Mouse (Mus musculus) neural tube, embryonic 15.5 days (tissue): ENCODE measurements around the gene Speer4b. TPM values are rescaled to one million over a fixed set of nuclear protein-coding genes. Genes with fewer than 3 reads are reported as not detected.

ENCODE experiments used
- ATAC-seq: fragments of 200-750 bp; cut with Nextera tagmentation; 2 replicates; pipeline ENCODE4 v1.8.0; 2017; ENCODE audit warnings: mild to moderate bottlenecking, moderate TSS enrichment, moderate library complexity; ENCODE audit not compliant: low FRiP score
- H3K27ac ChIP-seq: fragments of 300-500 bp; sonication (generic); replicated peaks from 2 replicates; pipeline ENCODE4 v1.5.1; 2015; ENCODE audit warnings: mild to moderate bottlenecking, inconsistent platforms
- H3K27me3 ChIP-seq: fragments of 300-500 bp; sonication (generic); replicated peaks from 2 replicates; pipeline ENCODE4 v1.6.1; 2015; ENCODE audit warnings: inconsistent platforms
- H3K36me3 ChIP-seq: fragments of 300-500 bp; sonication (generic); 2 replicates; pipeline ENCODE4 v1.6.1; 2015; ENCODE audit warnings: inconsistent platforms
- H3K4me1 ChIP-seq: fragments of 300-500 bp; sonication (generic); 2 replicates; pipeline ENCODE4 v1.6.1; 2015; ENCODE audit warnings: inconsistent platforms
- H3K4me2 ChIP-seq: fragments of 300-500 bp; sonication (generic); 2 replicates; pipeline ENCODE4 v1.6.1; 2015; ENCODE audit warnings: inconsistent platforms, mild to moderate bottlenecking, moderate library complexity
- H3K4me3 ChIP-seq: fragments of 300-500 bp; sonication (generic); replicated peaks from 2 replicates; pipeline ENCODE4 v1.5.1; 2015; ENCODE audit warnings: mild to moderate bottlenecking, inconsistent platforms
- H3K9ac ChIP-seq: fragments of 300-500 bp; sonication (generic); replicated peaks from 2 replicates; pipeline ENCODE4 v1.6.1; 2015; ENCODE audit warnings: mild to moderate bottlenecking, inconsistent platforms
- H3K9me3 ChIP-seq: fragments of 300-500 bp; sonication (generic); replicated peaks from 2 replicates; pipeline ENCODE4 v1.6.1; 2016; ENCODE audit warnings: inconsistent platforms
- WGBS: fragments of 180-500 bp; shearing (Covaris S2); methylation state at CpG from one replicate; pipeline ENCODE4 v1.1.7; 2015; ENCODE audit warnings: mixed read lengths; 5-methylcytosine and 5-hydroxymethylcytosine counted together
- polyA plus RNA-seq: library from polyadenylated mRNA; unstranded; fragments of >200 nt; fragmentation: Nextera tagmentation; extraction: Ambion mirVana; gene quantifications from 2 replicates; pipeline ENCODE4 v1.2.1, GENCODE M21; 2015

The Speer4b gene
- polyA plus RNA-seq, 1 experiment from 2014 or later = 0.87 TPM

DNA sequence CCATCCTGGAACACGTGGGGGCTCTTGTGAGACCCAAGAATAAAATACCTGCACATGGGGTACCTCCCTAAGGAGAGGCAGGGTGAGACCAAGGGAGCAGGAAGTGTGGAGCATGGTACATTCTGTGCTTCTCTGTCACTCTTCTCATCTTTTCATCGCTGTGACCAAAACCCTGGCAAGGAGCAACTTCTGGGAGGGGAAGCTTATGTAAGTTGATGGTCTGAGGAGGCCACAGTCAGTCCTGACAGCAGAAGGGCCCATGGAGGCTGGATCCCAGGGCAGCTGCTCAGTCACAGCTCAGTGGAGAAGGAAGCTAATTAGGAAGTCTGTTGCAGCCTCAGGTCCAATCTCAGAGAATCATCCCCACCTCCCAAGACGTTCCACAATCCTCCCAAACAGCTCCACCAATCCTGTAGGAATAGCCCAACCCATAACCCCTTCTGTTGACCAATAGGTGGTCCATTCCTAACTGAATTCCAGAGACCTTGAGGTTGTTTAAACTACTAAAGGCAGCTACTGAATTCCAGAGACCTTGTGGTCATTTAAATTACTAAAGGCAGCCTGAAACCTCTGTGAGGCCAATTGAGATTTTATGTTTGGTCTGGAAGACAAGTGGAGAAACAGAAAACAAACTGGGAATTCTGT lies 47.9 kb downstream of the Speer4b start:
- H3K9me3 ChIP-seq = no peaks in the 10 kb centered on the region
- H3K36me3 ChIP-seq = no peaks in the 10 kb centered on the region; the same call in 1 of the 2 replicates
- no peak overlapping the region for H3K9ac ChIP-seq
- H3K4me3 ChIP-seq = no peak overlapping the region
- H3K4me1 ChIP-seq = no peaks in the 10 kb centered on the region
- WGBS = 38% methylated on average over 3 of the region's 3 CpGs
- no peaks in the 10 kb centered on the region for H3K27me3 ChIP-seq
- H3K27ac ChIP-seq = no peak overlapping the region
- ATAC-seq = no peak
- H3K4me2 ChIP-seq = no peak overlapping the region
